Mouse (Mus musculus) thymus, postnatal 0 days (tissue): ENCODE measurements around the gene Ror2. TPM values are rescaled to one million over a fixed set of nuclear protein-coding genes. Genes with fewer than 3 reads are reported as not detected.
A peak's percentile ranks its signal among the peaks of the same experiment; 100 is the strongest.

ENCODE experiments used
- DNase-seq: peaks from one replicate; pipeline ENCODE4 v3.0.0-alpha.2; 2015; ENCODE audit warnings: low spot score
- polyA plus RNA-seq: library from polyadenylated mRNA; unstranded; fragments of >200 nt; fragmentation: Nextera tagmentation; extraction: Ambion mirVana; gene quantifications from 2 replicates; pipeline ENCODE4 v1.2.1, GENCODE M21; 2015

The Ror2 gene
- polyA plus RNA-seq, 1 experiment from 2014 or later: 0.61 TPM

DNA sequence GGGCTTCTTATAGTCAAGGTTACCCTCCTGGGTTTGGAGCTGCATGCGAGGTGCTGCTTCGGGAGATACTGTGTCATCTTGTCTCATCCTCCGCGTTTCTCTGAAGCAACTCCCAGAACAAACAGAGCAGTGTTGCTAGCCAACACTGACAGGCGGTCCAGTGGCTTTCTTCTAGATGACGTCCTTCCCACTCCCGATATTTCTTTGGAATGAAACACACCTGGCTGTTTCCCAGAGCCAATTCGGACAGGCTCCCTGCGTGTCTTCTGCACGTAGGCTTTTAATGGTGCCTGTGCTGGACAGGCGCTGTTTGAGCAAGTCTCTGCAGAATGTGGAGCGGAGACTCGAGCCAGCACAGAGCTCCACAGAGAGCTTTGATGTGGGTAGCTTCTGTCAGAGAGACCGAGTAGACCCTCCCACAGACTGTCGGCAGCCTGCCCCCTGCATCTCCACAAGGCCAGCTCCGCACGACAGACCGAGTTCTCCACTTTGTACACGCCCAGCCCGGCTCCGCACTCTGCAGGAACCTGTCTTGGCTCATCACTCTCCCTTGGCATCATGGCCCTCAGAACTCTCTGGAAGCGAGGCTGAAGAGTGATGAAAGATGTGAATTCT lies 216.7 kb downstream of the Ror2 start:
- DNase-seq: peak; percentile 27

DNA sequence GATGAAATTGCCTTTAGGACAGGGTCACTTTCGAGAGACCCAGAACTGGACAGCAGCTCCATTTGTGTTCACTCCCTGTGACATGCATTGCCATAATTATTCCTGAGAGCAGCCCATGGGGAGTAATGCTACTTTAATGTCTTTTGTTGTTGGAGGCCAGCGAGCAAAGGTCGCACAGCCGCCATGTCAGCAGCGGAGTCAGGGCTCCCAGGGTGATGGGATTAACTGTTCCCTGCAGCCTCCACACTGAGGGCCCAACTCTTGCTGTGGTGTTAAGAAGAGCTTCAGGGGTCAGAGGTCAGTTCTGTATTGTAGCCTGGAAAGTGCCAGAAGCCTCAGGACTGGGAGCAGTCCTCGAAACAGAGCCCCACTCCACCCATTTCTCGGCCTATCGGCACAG lies 217.5 kb downstream of the Ror2 start:
- no peak for DNase-seq

DNA sequence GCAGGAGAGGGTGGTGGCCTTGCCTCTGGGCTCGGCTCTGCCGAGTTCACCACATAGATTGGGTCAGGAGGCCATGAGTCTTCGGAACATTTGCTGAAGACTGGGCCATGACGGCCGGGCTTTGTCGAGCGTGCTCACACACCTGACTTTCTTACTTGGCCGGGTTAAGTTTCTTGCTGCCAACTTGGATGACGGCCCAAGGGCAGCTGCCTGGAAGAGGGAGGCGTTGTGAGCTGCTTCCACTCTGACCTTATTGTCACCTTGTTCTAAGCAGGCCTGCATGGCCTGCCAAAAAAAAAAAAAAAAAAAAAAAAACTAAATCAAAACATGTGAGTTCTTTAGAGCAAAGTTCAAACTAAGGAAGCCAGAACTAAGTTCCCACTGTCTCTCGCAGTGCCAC lies 218.0 kb downstream of the Ror2 start:
- no peak for DNase-seq

DNA sequence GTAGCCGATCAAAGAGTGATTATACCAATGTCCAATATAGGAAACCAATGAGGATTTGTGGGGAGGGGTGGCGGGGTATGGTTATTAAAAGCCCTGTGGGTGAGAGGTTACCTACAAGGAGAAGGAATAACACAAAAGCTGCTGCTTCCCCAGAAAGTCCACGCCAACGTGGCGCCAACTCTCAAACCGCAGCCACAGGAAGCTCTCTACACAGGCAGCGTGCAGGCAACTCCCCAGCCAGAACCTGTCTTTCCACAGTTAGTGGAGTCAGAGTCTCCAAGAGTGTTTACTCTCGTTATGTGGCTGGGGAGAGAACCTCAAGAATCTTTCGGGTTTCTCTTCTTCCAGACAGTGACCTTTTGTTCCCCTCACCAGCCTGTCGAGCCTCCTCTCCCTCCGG lies 220.8 kb downstream of the Ror2 start:
- peak; percentile 18 for DNase-seq

DNA sequence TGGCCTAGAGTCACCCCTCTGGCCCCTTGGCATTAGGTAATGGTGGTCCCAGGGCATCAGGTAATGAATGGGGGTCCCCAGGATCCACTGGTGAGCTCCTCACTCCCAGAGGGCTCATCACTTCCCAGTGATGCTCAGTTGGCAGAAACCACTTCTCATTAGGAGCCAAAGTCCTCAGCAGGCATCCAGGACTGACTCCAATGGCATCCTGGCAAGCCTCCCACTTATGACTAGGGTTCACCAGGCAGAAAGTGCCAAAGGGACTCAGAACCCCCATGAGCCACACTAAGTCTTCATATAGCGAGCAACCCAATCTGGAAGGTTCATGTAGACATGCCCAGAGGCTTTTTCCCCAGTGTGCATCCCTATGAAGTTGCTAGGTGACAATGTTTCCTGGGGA lies 221.2 kb downstream of the Ror2 start:
- no peak for DNase-seq

Other genes with a start within 250 kb of the Ror2 start
- 35.0 and 37.2 TPM in 2 replicates for gene Sptlc1, start 91.3 kb upstream of the Ror2 start, polyA plus RNA-seq
- 0.07 TPM in 1 of 2 replicates, not detected in the other for gene Msx2, start 186.9 kb upstream of the Ror2 start, polyA plus RNA-seq